Mouse (Mus musculus) thymus, adult 2 months (tissue): ENCODE measurements around the gene Pafah1b3.

Source experiments
- CTCF ChIP-seq: fragments of 200-500 bp; IDR thresholded peaks from 2 replicates; pipeline ENCODE4 v1.5.1; 2012; ENCODE audit warnings: mild to moderate bottlenecking, control low read depth, low read length, moderate library complexity, borderline replicate concordance; ENCODE audit not compliant: control insufficient read depth, poor library complexity, insufficient read depth; ENCODE audit errors: extremely low read depth
- POLR2A ChIP-seq: fragments of 200-500 bp; IDR thresholded peaks from 2 replicates; pipeline ENCODE4 v1.6.1; 2012; ENCODE audit warnings: mild to moderate bottlenecking, low read length, control low read depth, moderate library complexity; ENCODE audit not compliant: control insufficient read depth, poor library complexity, insufficient read depth; ENCODE audit errors: extremely low read depth

- no peak for TF ChIP-seq CTCF
- no peak for TF ChIP-seq POLR2A
These were observed 7.9 kb downstream of the Pafah1b3 start for GRCm38 (mm10) chr7:25289925-25290324.
